Mouse (Mus musculus) retina, adult 2 months (tissue): ENCODE results near the gene Inpp5a.

Experiments
- DNase-seq: peaks from one replicate; pipeline ENCODE4 v3.0.0-alpha.2; 2012; ENCODE audit warnings: low read depth, low spot score

The Inpp5a gene

GRCm38 (mm10) chr7:139388670-139389212 lies at the start of gene Inpp5a:
Gene Inpp5a, plus strand, starts transcription at chr7:139389109.
- peak; percentile 99 for DNase-seq

- no peak for DNase-seq
These were observed 49.7 kb upstream of the Inpp5a start for GRCm38 (mm10) chr7:139339184-139339583.

GRCm38 (mm10) chr7:139341020-139341660 lies 47.8 kb upstream of the Inpp5a start:
- DNase-seq = no peak

GRCm38 (mm10) chr7:139342809-139343208 lies 46.1 kb upstream of the Inpp5a start:
- DNase-seq = no peak

- DNase-seq = no peak
These were observed 41.9 kb upstream of the Inpp5a start for GRCm38 (mm10) chr7:139347051-139347450.

GRCm38 (mm10) chr7:139350606-139351005 lies 38.3 kb upstream of the Inpp5a start:
- DNase-seq = no peak

- DNase-seq = no peak
These were observed 34.4 kb upstream of the Inpp5a start for GRCm38 (mm10) chr7:139354370-139355139.

- DNase-seq = no peak
These were observed 31.9 kb upstream of the Inpp5a start for GRCm38 (mm10) chr7:139357043-139357442.

GRCm38 (mm10) chr7:139359906-139360305 lies 29.0 kb upstream of the Inpp5a start:
- no peak for DNase-seq

GRCm38 (mm10) chr7:139360890-139361559 lies 27.9 kb upstream of the Inpp5a start:
- no peak for DNase-seq

- DNase-seq = no peak
These were observed 27.1 kb upstream of the Inpp5a start for GRCm38 (mm10) chr7:139361799-139362198.

GRCm38 (mm10) chr7:139362514-139362913 lies 26.4 kb upstream of the Inpp5a start:
- DNase-seq = no peak

GRCm38 (mm10) chr7:139363281-139364004 lies 25.5 kb upstream of the Inpp5a start:
- DNase-seq = no peak

- no peak for DNase-seq
These were observed 24.8 kb upstream of the Inpp5a start for GRCm38 (mm10) chr7:139364005-139364557.

GRCm38 (mm10) chr7:139364936-139365830 lies 23.7 kb upstream of the Inpp5a start:
- no peak for DNase-seq

- DNase-seq = no peak
These were observed 22.8 kb upstream of the Inpp5a start for GRCm38 (mm10) chr7:139366131-139366530.

- DNase-seq = no peak
These were observed 22.4 kb upstream of the Inpp5a start for GRCm38 (mm10) chr7:139366549-139366948.

GRCm38 (mm10) chr7:139368218-139368617 lies 20.7 kb upstream of the Inpp5a start:
- no peak for DNase-seq

GRCm38 (mm10) chr7:139368722-139369380 lies 20.1 kb upstream of the Inpp5a start:
- no peak for DNase-seq
